Mouse (Mus musculus): ENCODE measurements around the gene 2310061I04Rik. TPM values are rescaled to one million over a fixed set of nuclear protein-coding genes. Genes with fewer than 3 reads are reported as not detected.
A peak's percentile ranks its signal among the peaks of the same experiment; 100 is the strongest.

2310061I04Rik gene
- polyA plus RNA-seq, 1 experiment from 2014 or later: 23.9 TPM

- Histone ChIP-seq H3K4me2 (peak overlapping the region; percentile 73), H3K27me3 (no peaks in the 10 kb centered on the region), H3K9ac (peak overlapping the region; percentile 63), H3K4me3 (peak overlapping the region; percentile 83), H3K36me3 (peaks cover 31% of the 10 kb centered on the region), H3K27ac (peak overlapping the region; percentile 93), H3K4me1 (replicated peaks) (peaks cover 25% of the 10 kb centered on the region), H3K9me3 (replicated peaks) (no peaks in the 10 kb centered on the region)
- ATAC-seq (replicated peaks; ENCODE audit: insufficient number of reproducible peaks, insufficient read depth, low FRiP score, low read depth): peak; percentile 8; the same call in 1 of the 2 replicates
- 2% methylated on average over 28 of the region's 28 CpGs for WGBS
These were observed 18.5 kb upstream of the 2310061I04Rik start for GRCm38 (mm10) chr17:35915538-35916296.

GRCm38 (mm10) chr17:35914975-35915374 lies 17.7 kb upstream of the 2310061I04Rik start:
- Histone ChIP-seq H3K9ac (no peak overlapping the region), H3K27ac (no peak overlapping the region), H3K27me3 (no peaks in the 10 kb centered on the region), H3K36me3 (peaks cover 31% of the 10 kb centered on the region), H3K4me1 (replicated peaks) (peaks cover 20% of the 10 kb centered on the region), H3K4me2 (peak overlapping the region; percentile 73), H3K9me3 (replicated peaks) (no peaks in the 10 kb centered on the region), H3K4me3 (peak overlapping the region; percentile 83)
- WGBS: 74% methylated on average over 6 of the region's 6 CpGs
- ATAC-seq (replicated peaks; ENCODE audit: insufficient number of reproducible peaks, insufficient read depth, low FRiP score, low read depth): no peak

GRCm38 (mm10) chr17:35909919-35910369 lies 12.7 kb upstream of the 2310061I04Rik start, which contains the start of gene Atat1:
Atat1 (minus strand) TSS chr17:35910075.
- peak within 1 kb of the TSS; percentile 69 for H3K9ac ChIP-seq
- H3K27ac ChIP-seq: peak within 1 kb of the TSS; percentile 75
- peak; percentile 85 for ATAC-seq (replicated peaks; ENCODE audit: insufficient number of reproducible peaks, insufficient read depth, low FRiP score, low read depth)
- 2% methylated on average over 25 of the region's 25 CpGs for WGBS
- H3K4me3 ChIP-seq: peak within 1 kb of the TSS; percentile 78
- peak within 1 kb of the TSS; percentile 79 for H3K4me2 ChIP-seq
- peaks cover 18% of the 10 kb centered on the region for H3K4me1 ChIP-seq (replicated peaks)
- H3K27me3 ChIP-seq: no peaks in the 10 kb centered on the region
- peaks cover 35% of the 10 kb centered on the region for H3K36me3 ChIP-seq
- H3K9me3 ChIP-seq (replicated peaks): no peaks in the 10 kb centered on the region

GRCm38 (mm10) chr17:35909186-35909918 lies 12.1 kb upstream of the 2310061I04Rik start:
- Histone ChIP-seq H3K27ac (peak overlapping the region; percentile 75), H3K9ac (peak overlapping the region; percentile 69), H3K4me1 (replicated peaks) (peaks cover 17% of the 10 kb centered on the region), H3K4me2 (peak overlapping the region; percentile 79), H3K36me3 (peaks cover 31% of the 10 kb centered on the region), H3K9me3 (replicated peaks) (no peaks in the 10 kb centered on the region), H3K27me3 (no peaks in the 10 kb centered on the region), H3K4me3 (peak overlapping the region; percentile 78)
- peak; percentile 29 for ATAC-seq (replicated peaks; ENCODE audit: insufficient number of reproducible peaks, insufficient read depth, low FRiP score, low read depth)
- 27% methylated on average over 20 of the region's 20 CpGs for WGBS

DNA sequence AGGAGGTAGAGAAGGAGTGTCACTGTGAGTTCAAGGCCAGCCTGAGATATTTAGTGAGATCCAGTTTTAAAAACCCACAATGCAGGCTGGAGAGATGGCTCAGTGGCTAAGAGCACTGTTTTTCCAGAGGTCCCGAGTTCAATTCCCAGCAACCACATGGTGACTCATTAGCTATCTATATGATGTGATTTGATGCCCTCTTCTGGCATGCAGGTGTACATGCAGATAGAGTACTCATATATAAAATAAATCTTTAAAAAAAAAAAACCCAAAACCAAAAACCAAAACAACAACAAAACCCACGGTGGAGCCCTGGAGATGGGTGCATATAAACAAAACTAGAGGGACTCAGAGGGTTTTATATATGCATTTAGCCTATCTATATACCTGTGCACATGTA lies 10.4 kb upstream of the 2310061I04Rik start:
- no peaks in the 10 kb centered on the region for H3K9me3 ChIP-seq (replicated peaks)
- no peak overlapping the region for H3K9ac ChIP-seq
- peaks cover 18% of the 10 kb centered on the region for H3K36me3 ChIP-seq
- WGBS: 73% methylated on average over 2 of the region's 2 CpGs
- H3K4me2 ChIP-seq: no peak overlapping the region
- no peak overlapping the region for H3K27ac ChIP-seq
- H3K27me3 ChIP-seq: no peaks in the 10 kb centered on the region
- ATAC-seq (replicated peaks; ENCODE audit: insufficient number of reproducible peaks, insufficient read depth, low FRiP score, low read depth): no peak
- H3K4me1 ChIP-seq (replicated peaks): peaks cover 34% of the 10 kb centered on the region
- no peak overlapping the region for H3K4me3 ChIP-seq

DNA sequence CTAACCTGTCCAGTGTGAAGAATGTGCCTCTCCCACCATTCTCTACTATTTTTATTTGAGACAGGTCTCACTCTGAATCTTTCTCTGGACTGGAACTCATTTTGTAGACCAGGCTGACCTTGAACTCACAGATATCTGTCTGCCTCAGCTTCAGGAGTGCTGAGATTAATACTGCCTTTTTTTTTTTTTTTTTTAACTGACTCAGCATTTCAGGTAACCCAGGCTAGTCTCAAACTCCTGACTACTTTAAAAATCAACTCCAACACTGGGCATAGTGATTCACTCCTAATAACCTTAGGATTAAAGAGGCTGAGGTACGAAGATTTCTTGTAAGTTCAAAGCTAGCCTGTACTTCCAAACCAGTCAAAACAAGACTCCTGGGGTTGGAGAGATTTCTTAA lies 8.4 kb upstream of the 2310061I04Rik start:
- Histone ChIP-seq H3K36me3 (peaks cover 11% of the 10 kb centered on the region; the same call in 1 of the 2 replicates), H3K27ac (no peak overlapping the region), H3K9ac (no peak overlapping the region), H3K4me1 (replicated peaks) (peaks cover 34% of the 10 kb centered on the region), H3K9me3 (replicated peaks) (no peaks in the 10 kb centered on the region), H3K27me3 (no peaks in the 10 kb centered on the region), H3K4me2 (no peak overlapping the region), H3K4me3 (no peak overlapping the region)
- 96% methylated on average over 1 of the region's 1 CpGs for WGBS
- no peak for ATAC-seq (replicated peaks; ENCODE audit: insufficient number of reproducible peaks, insufficient read depth, low FRiP score, low read depth)

DNA sequence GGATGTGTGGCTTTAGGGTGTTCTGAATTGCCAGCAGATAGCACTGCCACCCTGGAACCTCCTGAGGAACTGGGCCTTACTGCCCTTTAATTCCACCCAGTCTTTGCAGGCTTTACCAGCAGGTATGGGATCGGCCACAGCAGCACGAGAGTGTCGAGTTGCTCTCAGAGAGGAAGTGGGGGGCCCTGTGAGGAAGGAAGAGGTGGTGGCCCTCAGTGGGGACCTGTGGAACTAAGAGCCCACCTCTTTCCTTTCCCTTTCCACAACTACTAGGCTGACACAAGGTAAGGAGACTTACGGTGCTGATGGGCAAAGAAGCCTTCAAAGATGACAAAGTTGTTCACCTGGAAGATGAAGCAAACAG lies 6.7 kb upstream of the 2310061I04Rik start:
- Histone ChIP-seq H3K27me3 (no peaks in the 10 kb centered on the region), H3K4me2 (peak overlapping the region; percentile 12; the same call in 1 of the 2 replicates), H3K9ac (peak overlapping the region; percentile 22), H3K4me3 (no peak overlapping the region), H3K36me3 (peaks cover 11% of the 10 kb centered on the region; the same call in 1 of the 2 replicates), H3K4me1 (replicated peaks) (peaks cover 26% of the 10 kb centered on the region), H3K27ac (peak overlapping the region; percentile 80), H3K9me3 (replicated peaks) (no peaks in the 10 kb centered on the region)
- 60% methylated on average over 4 of the region's 4 CpGs for WGBS
- peak; percentile 7; the same call in 1 of the 2 replicates for ATAC-seq (replicated peaks; ENCODE audit: insufficient number of reproducible peaks, insufficient read depth, low FRiP score, low read depth)

- H3K36me3 ChIP-seq: peaks cover 11% of the 10 kb centered on the region; the same call in 1 of the 2 replicates
- H3K27me3 ChIP-seq: no peaks in the 10 kb centered on the region
- H3K9ac ChIP-seq: peak overlapping the region; percentile 22; the same call in 1 of the 2 replicates
- H3K4me2 ChIP-seq: peak overlapping the region; percentile 12; the same call in 1 of the 2 replicates
- H3K4me3 ChIP-seq: no peak overlapping the region
- no peaks in the 10 kb centered on the region for H3K9me3 ChIP-seq (replicated peaks)
- H3K27ac ChIP-seq: peak overlapping the region; percentile 80
- peaks cover 21% of the 10 kb centered on the region for H3K4me1 ChIP-seq (replicated peaks)
- peak; percentile 80 for ATAC-seq (replicated peaks; ENCODE audit: insufficient number of reproducible peaks, insufficient read depth, low FRiP score, low read depth)
- WGBS: 59% methylated on average over 9 of the region's 9 CpGs
These were observed 6.2 kb upstream of the 2310061I04Rik start for GRCm38 (mm10) chr17:35903343-35903991.

DNA sequence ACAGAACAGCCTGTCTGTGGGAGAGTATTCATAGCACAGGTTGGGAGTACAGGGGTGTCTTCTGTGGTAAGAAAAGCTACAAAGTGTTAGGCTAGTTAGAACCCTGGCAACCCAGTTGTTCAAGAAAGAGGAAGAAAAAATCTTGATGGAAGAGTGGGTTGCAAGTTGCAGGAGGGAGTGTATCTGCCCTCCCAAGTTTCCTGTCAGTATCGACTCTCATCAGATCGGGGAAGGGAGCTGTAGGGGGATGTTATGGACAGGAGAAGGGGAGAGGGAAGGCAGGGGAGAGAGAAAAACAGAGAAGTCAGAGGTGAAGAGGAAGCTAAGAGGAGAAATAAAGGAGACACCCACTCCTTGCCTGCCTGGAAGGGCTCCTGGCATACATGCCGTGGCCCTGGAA lies 3.4 kb upstream of the 2310061I04Rik start:
- Histone ChIP-seq H3K27me3 (no peaks in the 10 kb centered on the region), H3K4me1 (replicated peaks) (peaks cover 32% of the 10 kb centered on the region), H3K9ac (no peak overlapping the region), H3K4me3 (no peak overlapping the region), H3K27ac (no peak overlapping the region), H3K9me3 (replicated peaks) (no peaks in the 10 kb centered on the region), H3K4me2 (no peak overlapping the region), H3K36me3 (0 out of 2 replicates have a peak, but pooled peaks cover 6% of the 10 kb centered on the region)
- no peak for ATAC-seq (replicated peaks; ENCODE audit: insufficient number of reproducible peaks, insufficient read depth, low FRiP score, low read depth)
- 83% methylated on average over 3 of the region's 3 CpGs for WGBS

- peak overlapping the region; percentile 44 for H3K9ac ChIP-seq
- H3K4me3 ChIP-seq: peak overlapping the region; percentile 91
- ATAC-seq (replicated peaks; ENCODE audit: insufficient number of reproducible peaks, insufficient read depth, low FRiP score, low read depth): no peak
- peaks cover 21% of the 10 kb centered on the region for H3K36me3 ChIP-seq
- H3K9me3 ChIP-seq (replicated peaks): no peaks in the 10 kb centered on the region
- peaks cover 16% of the 10 kb centered on the region for H3K4me1 ChIP-seq (replicated peaks)
- H3K27ac ChIP-seq: peak overlapping the region; percentile 89
- H3K4me2 ChIP-seq: peak overlapping the region; percentile 97
- no peaks in the 10 kb centered on the region for H3K27me3 ChIP-seq
- 41% methylated on average over 23 of the region's 23 CpGs for WGBS
These were observed 678 bp upstream of the 2310061I04Rik start for GRCm38 (mm10) chr17:35897644-35898573.

Measured in heart, embryonic 15.5 days (tissue).